8 mouse cellular contexts compared by ENCODE assay signal in genomic region chr14:8161777-8162176, GRCm38 (mm10). TPM values are rescaled to one million over a fixed set of nuclear protein-coding genes. Genes with fewer than 3 reads are reported as not detected.
DNase-seq lines count a peak whose midpoint lies in the region; ATAC-seq lines count a peak whose summit lies in the region.
"Had no signal": no experiment of that assay in that cellular context is flagged by ENCODE, and none has a peak within 500 bp of the region (broad histone marks: within the 10 kb centered on the region; RNA-seq: fewer than 3 reads in every experiment).

No protein-coding gene starts in this region.

- no peak overlapping the region for H3K27ac ChIP-seq in kidney, embryonic 15.5 days
- H3K27ac ChIP-seq in midbrain, embryonic 13.5 days: no peak overlapping the region
- H3K27ac ChIP-seq: forebrain, embryonic 12.5 days had no signal

- no peak overlapping the region for H3K4me3 ChIP-seq in kidney, embryonic 15.5 days (replicated peaks)
- no peak overlapping the region for H3K4me3 ChIP-seq in midbrain, embryonic 13.5 days (replicated peaks)
- H3K4me3 ChIP-seq: forebrain, embryonic 12.5 days had no signal

- DNase-seq in kidney, adult 9 months: peak; percentile 41
- peak; percentile 77 to 78 for DNase-seq in B cell, adult 2 months
- peak; percentile 43 for DNase-seq in ES-CJ7 (ENCODE audit: low read depth, low spot score)
- DNase-seq in lung, postnatal 14 days: peak; percentile 48
- no peak for DNase-seq in frontal cortex, postnatal 10 days (ENCODE audit: low spot score in 2 of 2)

- H3K9me3 ChIP-seq in kidney, embryonic 15.5 days (replicated peaks): no peaks in the 10 kb centered on the region
- H3K9me3 ChIP-seq in midbrain, embryonic 13.5 days: no peaks in the 10 kb centered on the region
- H3K9me3 ChIP-seq: forebrain, embryonic 12.5 days had no signal

- ATAC-seq in kidney, embryonic 15.5 days (replicated peaks; ENCODE audit: low FRiP score): no peak
- no peak for ATAC-seq in midbrain, embryonic 13.5 days

- no peaks in the 10 kb centered on the region for H3K4me1 ChIP-seq in kidney, embryonic 15.5 days
- H3K4me1 ChIP-seq in midbrain, embryonic 13.5 days (replicated peaks): no peaks in the 10 kb centered on the region
- H3K4me1 ChIP-seq: forebrain, embryonic 12.5 days had no signal

- H3K27me3 ChIP-seq in kidney, embryonic 15.5 days: no peaks in the 10 kb centered on the region
- no peaks in the 10 kb centered on the region for H3K27me3 ChIP-seq in midbrain, embryonic 13.5 days
- H3K27me3 ChIP-seq: forebrain, embryonic 12.5 days had no signal

- H3K36me3 ChIP-seq in kidney, embryonic 15.5 days: peaks cover 68% of the 10 kb centered on the region
- H3K36me3 ChIP-seq in midbrain, embryonic 13.5 days: peaks cover 82% of the 10 kb centered on the region

- no peak overlapping the region for H3K9ac ChIP-seq in kidney, embryonic 15.5 days
- H3K9ac ChIP-seq in midbrain, embryonic 13.5 days (replicated peaks): no peak overlapping the region
- H3K9ac ChIP-seq: forebrain, embryonic 12.5 days had no signal

- no peak overlapping the region for H3K4me2 ChIP-seq in kidney, embryonic 15.5 days
- no peak overlapping the region for H3K4me2 ChIP-seq in midbrain, embryonic 13.5 days (replicated peaks)
- H3K4me2 ChIP-seq: forebrain, embryonic 12.5 days had no signal

- WGBS in kidney, embryonic 15.5 days: 88% methylated on average over 2 of the region's 2 CpGs
- WGBS in midbrain, embryonic 13.5 days: 91% methylated on average over 2 of the region's 2 CpGs

RNA-seq across cellular contexts. Expression of gene Pdhb, which starts 11.0 kb away (rescaled TPM):
- 235 and 241 TPM in 2 replicates for polyA plus RNA-seq in kidney, embryonic 15.5 days (2015; fragmentation: Nextera tagmentation; extraction: Ambion mirVana)
- 254 TPM in 2 replicates for polyA plus RNA-seq in midbrain, embryonic 13.5 days (2015; fragmentation: Nextera tagmentation; extraction: Ambion mirVana)

RNA-seq across cellular contexts. Expression of gene Kctd6, which starts 52.2 kb away (rescaled TPM):
- polyA plus RNA-seq in kidney, embryonic 15.5 days (2015; fragmentation: Nextera tagmentation; extraction: Ambion mirVana): 9.0 and 9.3 TPM in 2 replicates
- polyA plus RNA-seq in midbrain, embryonic 13.5 days (2015; fragmentation: Nextera tagmentation; extraction: Ambion mirVana): 4.6 and 5.2 TPM in 2 replicates

Comparison
In these comparisons a context has a peak if more than half of its experiments do, and no peak if none do; other contexts are left out.
1. DNase-seq: peak in kidney, adult 9 months (single experiment), B cell, adult 2 months (2 of 2), ES-CJ7 (single experiment) and lung, postnatal 14 days (single experiment); none in frontal cortex, postnatal 10 days (0 of 2).